Mouse (Mus musculus): ENCODE data around the gene Klhl10. TPM values are rescaled to one million over a fixed set of nuclear protein-coding genes. Genes with fewer than 3 reads are reported as not detected.

The Klhl10 gene
- total RNA-seq (2014; rRNA removed) (0.29 and 0.46 TPM in 2 replicates), polyA plus RNA-seq (2015; fragmentation: Nextera tagmentation; extraction: Ambion mirVana) (0.53 and 0.65 TPM in 2 replicates)

DNA sequence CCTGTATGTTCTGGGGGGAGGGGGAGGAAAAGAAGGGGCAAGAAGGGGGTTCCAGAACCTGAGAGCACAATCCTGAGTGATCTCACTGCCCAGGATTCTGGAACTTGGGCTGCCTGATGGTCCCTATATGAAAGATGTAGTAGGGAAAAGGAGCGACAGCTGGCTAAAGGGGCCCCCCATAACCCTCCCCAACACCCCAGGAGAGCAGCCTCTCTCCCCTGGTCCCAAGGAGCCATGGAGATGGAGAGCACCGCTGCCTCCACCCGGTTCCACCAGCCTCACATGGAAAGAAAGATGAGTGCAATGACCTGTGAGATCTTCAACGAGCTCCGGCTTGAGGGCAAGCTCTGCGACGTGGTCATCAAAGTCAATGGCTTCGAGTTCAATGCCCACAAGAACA lies at the start of gene Klhl10, which contains the start of gene Nt5c3b:
TSS of gene Klhl10 (plus strand) at position 121 of the 400 bp plus-strand sequence.
TSS of gene Nt5c3b (minus strand) at position 12 of the 400 bp plus-strand sequence.
- WGBS: 89% methylated on average over 8 of the region's 8 CpGs
- peaks cover 7% of the 10 kb centered on the region; the same call in 1 of the 2 replicates for H3K36me3 ChIP-seq (ENCODE audit: insufficient read depth)

DNA sequence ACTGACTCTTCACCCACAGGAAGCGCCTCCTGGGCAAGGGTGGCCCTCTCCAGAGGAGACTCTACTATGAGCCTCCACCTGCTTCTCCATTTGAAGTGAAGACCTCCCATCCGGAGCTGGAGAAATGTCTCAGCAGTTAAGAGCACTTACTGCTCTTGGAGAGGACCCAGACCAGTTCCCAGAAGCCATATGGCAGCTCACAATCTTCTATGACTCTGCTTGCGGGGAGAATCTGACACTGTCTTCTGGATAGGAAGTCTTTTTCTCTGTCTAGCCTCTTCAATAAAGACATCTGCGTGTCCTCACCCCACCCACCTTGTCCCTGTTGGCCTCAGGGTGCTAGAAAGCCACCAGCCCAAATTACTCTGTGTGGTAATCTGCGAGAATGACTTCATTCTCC lies 48.8 kb upstream of the Klhl10 start:
- Histone ChIP-seq H3K4me2 (ENCODE audit: low read depth) (no peak overlapping the region), H3K27me3 (ENCODE audit: insufficient read depth, low read length) (no peaks in the 10 kb centered on the region), H3K4me1 (ENCODE audit: insufficient read depth) (peaks cover 21% of the 10 kb centered on the region), H3K9ac (no peak overlapping the region), H3K4me3 (ENCODE audit: low read depth, low read length) (no peak overlapping the region), H3K9me3 (ENCODE audit: low read length) (no peaks in the 10 kb centered on the region), H3K36me3 (ENCODE audit: insufficient read depth) (no peaks in the 10 kb centered on the region), H3K27ac (ENCODE audit: low read depth, low read length) (no peak overlapping the region)
- no peak for TF ChIP-seq CTCF (IDR thresholded peaks at IDR 0.05; ENCODE audit: low read depth)
- 81% methylated on average over 5 of the region's 5 CpGs for WGBS
- ATAC-seq (no peak), DNase-seq (no peak)

More for the DNA sequence above, at the start of gene Klhl10, which contains the start of gene Nt5c3b:
- TF ChIP-seq CTCF (IDR thresholded peaks at IDR 0.05; ENCODE audit: low read depth): no peak
- Histone ChIP-seq H3K9ac (peak within 1 kb of the TSS; percentile 95), H3K4me2 (ENCODE audit: low read depth) (peak within 1 kb of the TSS; percentile 83), H3K27me3 (ENCODE audit: insufficient read depth, low read length) (no peaks in the 10 kb centered on the region), H3K27ac (ENCODE audit: low read depth, low read length) (peak within 1 kb of the TSS; percentile 77), H3K4me3 (ENCODE audit: low read depth, low read length) (peak within 1 kb of the TSS; percentile 85), H3K9me3 (ENCODE audit: low read length) (no peaks in the 10 kb centered on the region), H3K4me1 (ENCODE audit: insufficient read depth) (peaks cover 7% of the 10 kb centered on the region)
- DNase-seq: no peak
- ATAC-seq: no peak

DNA sequence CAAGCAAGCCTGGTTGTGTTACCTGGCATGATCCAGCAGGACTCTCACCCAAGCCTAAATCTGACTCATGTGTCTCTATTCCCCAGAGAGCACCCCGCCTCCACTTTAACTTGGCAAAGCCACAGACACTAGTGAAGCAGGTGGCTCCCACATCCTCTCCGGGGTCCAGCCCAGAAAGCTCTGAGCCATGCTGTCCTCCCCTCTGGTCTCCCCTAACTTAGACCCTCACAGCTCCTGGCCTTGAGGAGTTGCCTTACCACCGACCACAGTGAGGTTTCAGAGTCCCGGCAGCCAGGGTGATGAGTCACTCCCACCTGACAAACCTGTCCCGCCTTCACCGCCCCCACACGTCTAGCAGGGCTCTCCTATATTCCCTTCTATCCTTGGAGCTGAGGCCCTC lies 48.0 kb upstream of the Klhl10 start:
- Histone ChIP-seq H3K27ac (ENCODE audit: low read depth, low read length) (no peak overlapping the region), H3K9me3 (ENCODE audit: low read length) (no peaks in the 10 kb centered on the region), H3K4me2 (ENCODE audit: low read depth) (no peak overlapping the region), H3K4me1 (ENCODE audit: insufficient read depth) (peaks cover 18% of the 10 kb centered on the region), H3K4me3 (ENCODE audit: low read depth, low read length) (no peak overlapping the region), H3K27me3 (ENCODE audit: insufficient read depth, low read length) (no peaks in the 10 kb centered on the region), H3K9ac (no peak overlapping the region), H3K36me3 (ENCODE audit: insufficient read depth) (no peaks in the 10 kb centered on the region)
- no peak for TF ChIP-seq CTCF (IDR thresholded peaks at IDR 0.05; ENCODE audit: low read depth)
- 85% methylated on average over 7 of the region's 7 CpGs for WGBS
- no peak for ATAC-seq
- no peak for DNase-seq

DNA sequence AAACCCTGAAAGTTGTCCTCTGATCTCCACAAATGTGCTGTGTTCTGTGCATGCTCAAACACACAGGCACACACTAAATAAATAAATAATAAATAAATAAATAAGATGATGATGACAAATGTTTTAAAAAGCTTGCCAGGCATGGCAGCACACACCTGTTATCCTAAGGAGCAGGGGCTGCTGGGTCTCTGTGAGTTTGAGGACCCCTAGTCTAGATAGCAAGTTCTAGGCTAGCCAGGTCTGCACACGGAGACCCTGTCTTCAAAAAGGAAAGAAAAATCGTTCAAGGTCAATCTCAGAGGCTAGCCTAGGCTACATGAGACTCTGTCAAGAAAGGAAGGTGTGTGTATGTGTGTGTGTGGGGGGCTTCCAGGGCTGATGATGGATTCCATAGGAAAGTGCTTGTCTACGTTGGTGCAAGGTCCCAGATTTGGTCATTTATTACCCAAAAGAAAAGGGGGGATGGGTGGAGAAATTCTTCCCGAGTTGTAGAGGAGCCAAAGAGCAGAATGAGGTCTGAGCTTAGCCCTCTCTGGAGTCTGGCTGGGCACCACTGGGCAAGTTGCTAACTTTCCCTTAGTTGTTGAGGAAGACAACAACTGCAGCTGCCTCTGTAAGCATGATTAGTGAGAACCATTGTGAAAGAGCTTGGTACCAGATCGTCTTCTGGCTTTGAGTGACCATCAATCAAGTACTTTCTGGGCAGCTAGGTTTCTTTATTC lies 47.2 kb upstream of the Klhl10 start:
- no peak for ATAC-seq
- 70% methylated on average over 5 of the region's 5 CpGs for WGBS

DNA sequence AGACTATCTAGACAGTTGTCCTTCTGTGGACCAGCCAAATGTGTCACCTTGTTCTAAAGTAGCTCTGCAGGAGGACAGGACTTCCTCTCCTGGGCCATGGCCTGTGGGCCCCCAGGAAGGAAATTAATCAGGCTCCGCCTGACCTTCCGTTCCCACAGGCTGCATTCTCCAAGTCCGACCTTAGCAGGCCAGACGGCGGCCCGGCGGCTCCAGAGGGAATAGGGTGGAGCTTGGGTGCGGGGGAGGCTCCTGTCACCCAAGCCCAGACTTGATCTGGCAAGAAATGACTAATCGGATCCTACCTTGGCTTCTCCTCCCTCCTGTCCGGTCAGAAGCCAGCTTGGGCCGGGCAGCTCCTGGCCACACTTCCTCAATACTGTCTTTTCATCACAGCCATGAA lies 46.5 kb upstream of the Klhl10 start:
- TF ChIP-seq CTCF (IDR thresholded peaks at IDR 0.05; ENCODE audit: low read depth): no peak
- H3K27ac ChIP-seq (ENCODE audit: low read depth, low read length): no peak overlapping the region
- 35% methylated on average over 11 of the region's 11 CpGs for WGBS
- peaks cover 18% of the 10 kb centered on the region for H3K4me1 ChIP-seq (ENCODE audit: insufficient read depth)
- ATAC-seq (no peak), DNase-seq (no peak)
- H3K4me2 ChIP-seq (ENCODE audit: low read depth): peak overlapping the region; percentile 78
- H3K4me3 ChIP-seq (ENCODE audit: low read depth, low read length): peak overlapping the region; percentile 82; the same call in 1 of the 2 replicates
- H3K9ac ChIP-seq: no peak overlapping the region
- H3K27me3 ChIP-seq (ENCODE audit: insufficient read depth, low read length): no peaks in the 10 kb centered on the region
- H3K36me3 ChIP-seq (ENCODE audit: insufficient read depth): no peaks in the 10 kb centered on the region
- H3K9me3 ChIP-seq (ENCODE audit: low read length): no peaks in the 10 kb centered on the region

More for the DNA sequence above, 47.2 kb upstream of the Klhl10 start:
- Histone ChIP-seq H3K4me1 (ENCODE audit: insufficient read depth) (peaks cover 18% of the 10 kb centered on the region), H3K9ac (no peak overlapping the region), H3K27me3 (ENCODE audit: insufficient read depth, low read length) (no peaks in the 10 kb centered on the region), H3K4me3 (ENCODE audit: low read depth, low read length) (no peak overlapping the region), H3K9me3 (ENCODE audit: low read length) (no peaks in the 10 kb centered on the region), H3K4me2 (ENCODE audit: low read depth) (peak overlapping the region; percentile 78; the same call in 1 of the 2 replicates), H3K27ac (ENCODE audit: low read depth, low read length) (no peak overlapping the region), H3K36me3 (ENCODE audit: insufficient read depth) (no peaks in the 10 kb centered on the region)
- TF ChIP-seq CTCF (IDR thresholded peaks at IDR 0.05; ENCODE audit: low read depth): no peak
- no peak for DNase-seq

DNA sequence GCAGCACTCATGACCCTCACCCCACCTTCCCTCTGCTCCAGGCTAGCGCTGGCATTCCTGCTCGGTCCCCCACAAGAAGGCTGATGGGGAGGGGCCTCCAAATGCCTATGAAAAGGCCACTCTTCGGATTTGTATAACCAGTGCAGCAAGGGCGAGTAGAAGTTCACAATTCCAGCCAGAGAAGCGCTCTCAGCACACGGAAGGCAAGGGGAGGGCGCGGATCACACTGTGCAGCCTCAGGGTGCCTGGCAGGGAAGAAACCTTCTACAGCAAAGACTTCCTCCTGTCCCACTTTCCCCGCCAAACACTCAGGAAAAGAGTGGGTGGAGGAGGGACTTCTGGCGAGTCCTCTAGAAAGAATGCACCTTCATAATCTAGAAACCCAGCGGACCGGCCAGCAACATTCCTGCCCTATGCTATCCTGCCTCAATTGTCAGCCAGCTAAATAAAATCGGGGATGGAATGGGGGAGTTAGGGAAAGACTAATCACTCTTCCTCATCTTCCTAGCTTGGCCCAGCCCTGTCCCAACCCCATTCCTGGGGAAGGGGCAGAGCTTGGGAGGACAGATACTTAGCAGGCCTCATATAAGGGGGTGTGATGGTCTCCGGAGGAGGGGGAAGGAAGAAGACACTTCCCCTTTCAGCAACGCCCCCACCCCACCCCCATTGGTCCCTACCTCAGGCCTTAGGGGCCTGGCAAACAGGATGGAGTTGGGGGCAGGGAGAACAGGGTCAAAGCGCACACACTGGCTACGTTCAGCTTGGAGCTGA lies 45.7 kb upstream of the Klhl10 start:
- Histone ChIP-seq H3K4me3 (ENCODE audit: low read depth, low read length) (peak overlapping the region; percentile 82), H3K4me1 (ENCODE audit: insufficient read depth) (peaks cover 18% of the 10 kb centered on the region), H3K27me3 (ENCODE audit: insufficient read depth, low read length) (no peaks in the 10 kb centered on the region), H3K4me2 (ENCODE audit: low read depth) (peak overlapping the region; percentile 78), H3K9ac (peak overlapping the region; percentile 72), H3K36me3 (ENCODE audit: insufficient read depth) (no peaks in the 10 kb centered on the region), H3K27ac (ENCODE audit: low read depth, low read length) (peak overlapping the region; percentile 23; the same call in 1 of the 2 replicates), H3K9me3 (ENCODE audit: low read length) (no peaks in the 10 kb centered on the region)
- DNase-seq: no peak
- no peak for TF ChIP-seq CTCF (IDR thresholded peaks at IDR 0.05; ENCODE audit: low read depth)
- 26% methylated on average over 17 of the region's 17 CpGs for WGBS
- no peak for ATAC-seq
